Mouse (Mus musculus) heart, embryonic 12.5 days (tissue): Measurements from ENCODE around the gene Tmem210. TPM values are rescaled to one million over a fixed set of nuclear protein-coding genes. Genes with fewer than 3 reads are reported as not detected.

Experiments used
- ATAC-seq: fragments of 200-750 bp; cut with Nextera tagmentation; 2 replicates; pipeline ENCODE4 v1.8.0; 2017; ENCODE audit warnings: moderate TSS enrichment, moderate library complexity; ENCODE audit not compliant: insufficient number of reproducible peaks, low FRiP score
- H3K27ac ChIP-seq: fragments of 300-500 bp; sonication (generic); 2 replicates; pipeline ENCODE4 v1.5.1; 2016; ENCODE audit warnings: mild to moderate bottlenecking, moderate library complexity; ENCODE audit not compliant: poor library complexity, severe bottlenecking
- H3K27me3 ChIP-seq: fragments of 300-500 bp; sonication (generic); replicated peaks from 2 replicates; pipeline ENCODE4 v1.6.1; 2016; ENCODE audit warnings: mild to moderate bottlenecking, moderate library complexity
- H3K36me3 ChIP-seq: fragments of 300-500 bp; sonication (generic); 2 replicates; pipeline ENCODE4 v1.6.1; 2016; ENCODE audit warnings: mild to moderate bottlenecking, moderate library complexity
- H3K4me1 ChIP-seq: fragments of 300-500 bp; sonication (generic); replicated peaks from 2 replicates; pipeline ENCODE4 v1.6.1; 2016; ENCODE audit warnings: mild to moderate bottlenecking
- H3K4me2 ChIP-seq: fragments of 300-500 bp; sonication (generic); 2 replicates; pipeline ENCODE4 v1.6.1; 2016; ENCODE audit warnings: mild to moderate bottlenecking, moderate library complexity
- H3K4me3 ChIP-seq: fragments of 300-500 bp; sonication (generic); 2 replicates; pipeline ENCODE4 v1.5.1; 2016; ENCODE audit warnings: mild to moderate bottlenecking
- H3K9ac ChIP-seq: fragments of 300-500 bp; sonication (generic); 2 replicates; pipeline ENCODE4 v1.6.1; 2016; ENCODE audit warnings: mild to moderate bottlenecking, moderate library complexity
- H3K9me3 ChIP-seq: fragments of 300-500 bp; sonication (generic); replicated peaks from 2 replicates; pipeline ENCODE4 v1.6.1; 2016; ENCODE audit warnings: mild to moderate bottlenecking, moderate library complexity
- WGBS: fragments of 180-500 bp; shearing (Covaris S2); methylation state at CpG from one replicate; pipeline ENCODE4 v1.1.7; 2016; 5-methylcytosine and 5-hydroxymethylcytosine counted together
- polyA plus RNA-seq: library from polyadenylated mRNA; unstranded; fragments of >200 nt; fragmentation: Nextera tagmentation; extraction: Ambion mirVana; gene quantifications from 2 replicates; pipeline ENCODE4 v1.2.1, GENCODE M21; 2016

The Tmem210 gene
- polyA plus RNA-seq, 1 experiment from 2014 or later = not detected

- Histone ChIP-seq H3K9ac (no peak overlapping the region), H3K27ac (no peak overlapping the region), H3K4me3 (no peak overlapping the region), H3K4me1 (no peaks in the 10 kb centered on the region), H3K9me3 (no peaks in the 10 kb centered on the region), H3K36me3 (no peaks in the 10 kb centered on the region), H3K4me2 (no peak overlapping the region), H3K27me3 (peaks cover 65% of the 10 kb centered on the region)
- ATAC-seq = no peak
- WGBS = 76% methylated on average over 10 of the region's 10 CpGs
Observed at GRCm38 (mm10) chr2:25298046-25298445, 10.1 kb downstream of the Tmem210 start.

GRCm38 (mm10) chr2:25303452-25303851 lies 15.5 kb downstream of the Tmem210 start:
- Histone ChIP-seq H3K27me3 (peaks cover 65% of the 10 kb centered on the region), H3K4me2 (no peak overlapping the region), H3K9me3 (no peaks in the 10 kb centered on the region), H3K27ac (no peak overlapping the region), H3K4me1 (peaks cover 12% of the 10 kb centered on the region; the same call in 1 of the 2 replicates), H3K9ac (no peak overlapping the region), H3K4me3 (no peak overlapping the region), H3K36me3 (no peaks in the 10 kb centered on the region)
- ATAC-seq = no peak
- 71% methylated on average over 3 of the region's 3 CpGs for WGBS

GRCm38 (mm10) chr2:25303931-25304656 lies 16.1 kb downstream of the Tmem210 start:
- Histone ChIP-seq H3K27ac (no peak overlapping the region), H3K9me3 (no peaks in the 10 kb centered on the region), H3K36me3 (no peaks in the 10 kb centered on the region), H3K4me3 (peak overlapping the region; percentile 49; the same call in 1 of the 2 replicates), H3K27me3 (peaks cover 70% of the 10 kb centered on the region), H3K9ac (no peak overlapping the region), H3K4me1 (peaks cover 12% of the 10 kb centered on the region; the same call in 1 of the 2 replicates), H3K4me2 (peak overlapping the region; percentile 87; the same call in 1 of the 2 replicates)
- WGBS = 66% methylated on average over 7 of the region's 7 CpGs
- ATAC-seq = no peak

- peaks cover 12% of the 10 kb centered on the region; the same call in 1 of the 2 replicates for H3K4me1 ChIP-seq
- 2% methylated on average over 45 of the region's 45 CpGs for WGBS
- peak overlapping the region; percentile 49 for H3K4me3 ChIP-seq
- H3K27ac ChIP-seq = no peak overlapping the region
- no peaks in the 10 kb centered on the region for H3K9me3 ChIP-seq
- H3K27me3 ChIP-seq = peaks cover 78% of the 10 kb centered on the region
- peak overlapping the region; percentile 87 for H3K4me2 ChIP-seq
- H3K9ac ChIP-seq = peak overlapping the region; percentile 37; the same call in 1 of the 2 replicates
- no peak for ATAC-seq
- H3K36me3 ChIP-seq = no peaks in the 10 kb centered on the region
Observed at GRCm38 (mm10) chr2:25304657-25305541, 17.0 kb downstream of the Tmem210 start.

- Histone ChIP-seq H3K4me3 (peak overlapping the region; percentile 49), H3K36me3 (no peaks in the 10 kb centered on the region), H3K9ac (no peak overlapping the region), H3K4me1 (peaks cover 12% of the 10 kb centered on the region; the same call in 1 of the 2 replicates), H3K9me3 (no peaks in the 10 kb centered on the region), H3K4me2 (peak overlapping the region; percentile 87), H3K27ac (no peak overlapping the region), H3K27me3 (peaks cover 85% of the 10 kb centered on the region)
- WGBS = 48% methylated on average over 14 of the region's 14 CpGs
- no peak for ATAC-seq
Observed at GRCm38 (mm10) chr2:25305587-25306359, 17.8 kb downstream of the Tmem210 start.

- no peak overlapping the region for H3K4me2 ChIP-seq
- peaks cover 97% of the 10 kb centered on the region for H3K27me3 ChIP-seq
- H3K9ac ChIP-seq = no peak overlapping the region
- H3K36me3 ChIP-seq = no peaks in the 10 kb centered on the region
- 45% methylated on average over 10 of the region's 10 CpGs for WGBS
- no peaks in the 10 kb centered on the region for H3K9me3 ChIP-seq
- H3K27ac ChIP-seq = no peak overlapping the region
- ATAC-seq = no peak
- peaks cover 4% of the 10 kb centered on the region; the same call in 1 of the 2 replicates for H3K4me1 ChIP-seq
- no peak overlapping the region for H3K4me3 ChIP-seq
Observed at GRCm38 (mm10) chr2:25310180-25310579, 22.2 kb downstream of the Tmem210 start.

GRCm38 (mm10) chr2:25310969-25311368 lies 23.0 kb downstream of the Tmem210 start:
- WGBS = 2% methylated on average over 22 of the region's 22 CpGs
- H3K4me2 ChIP-seq = no peak overlapping the region
- no peak overlapping the region for H3K27ac ChIP-seq
- H3K9ac ChIP-seq = no peak overlapping the region
- H3K27me3 ChIP-seq = peaks cover 97% of the 10 kb centered on the region
- ATAC-seq = no peak
- H3K4me1 ChIP-seq = no peaks in the 10 kb centered on the region
- no peaks in the 10 kb centered on the region for H3K36me3 ChIP-seq
- H3K9me3 ChIP-seq = no peaks in the 10 kb centered on the region
- H3K4me3 ChIP-seq = 0 out of 2 replicates have a peak overlapping the region, but pooled peaks have one; percentile 5

GRCm38 (mm10) chr2:25311491-25311891 lies 23.5 kb downstream of the Tmem210 start:
- ATAC-seq = no peak
- H3K36me3 ChIP-seq = no peaks in the 10 kb centered on the region
- H3K4me2 ChIP-seq = no peak overlapping the region
- H3K4me1 ChIP-seq = no peaks in the 10 kb centered on the region
- no peak overlapping the region for H3K9ac ChIP-seq
- 5% methylated on average over 11 of the region's 11 CpGs for whole genome bisulfite sequencing
- H3K9me3 ChIP-seq = no peaks in the 10 kb centered on the region
- H3K27ac ChIP-seq = no peak overlapping the region
- peaks cover 97% of the 10 kb centered on the region for H3K27me3 ChIP-seq
- no peak overlapping the region for H3K4me3 ChIP-seq

- peak overlapping the region; percentile 29 for H3K4me3 ChIP-seq
- H3K4me1 ChIP-seq = peaks cover 8% of the 10 kb centered on the region
- H3K4me2 ChIP-seq = peak overlapping the region; percentile 63
- H3K27me3 ChIP-seq = peaks cover 94% of the 10 kb centered on the region
- no peaks in the 10 kb centered on the region for H3K9me3 ChIP-seq
- H3K36me3 ChIP-seq = no peaks in the 10 kb centered on the region
- no peak overlapping the region for H3K9ac ChIP-seq
- no peak overlapping the region for H3K27ac ChIP-seq
- no peak; the same call in 1 of the 2 replicates for ATAC-seq
- WGBS = 8% methylated on average over 31 of the region's 31 CpGs
Observed at GRCm38 (mm10) chr2:25318119-25318966, 30.4 kb downstream of the Tmem210 start.
